Mouse (Mus musculus) intestine, postnatal 0 days (tissue): ENCODE measurements around the gene Casc1. TPM values are rescaled to one million over a fixed set of nuclear protein-coding genes. Genes with fewer than 3 reads are reported as not detected.

ENCODE experiments used
- ATAC-seq: fragments of 200-750 bp; cut with Nextera tagmentation; 2 replicates; pipeline ENCODE4 v1.8.0; 2017; ENCODE audit warnings: mild to moderate bottlenecking, moderate TSS enrichment, moderate library complexity
- H3K27ac ChIP-seq: fragments of 300-500 bp; sonication (generic); 2 replicates; pipeline ENCODE4 v1.5.1; 2014; ENCODE audit warnings: mild to moderate bottlenecking, low read depth, low read length, moderate library complexity
- H3K27me3 ChIP-seq: fragments of 300-500 bp; sonication (generic); replicated peaks from 2 replicates; pipeline ENCODE4 v1.6.1; 2014; ENCODE audit warnings: low read length, mixed read lengths; ENCODE audit not compliant: control insufficient read depth, insufficient read depth
- H3K36me3 ChIP-seq: fragments of 300-500 bp; sonication (generic); 2 replicates; pipeline ENCODE4 v1.6.1; 2014; ENCODE audit warnings: mild to moderate bottlenecking, moderate library complexity; ENCODE audit not compliant: control insufficient read depth, insufficient read depth
- H3K4me1 ChIP-seq: fragments of 300-500 bp; sonication (generic); replicated peaks from 2 replicates; pipeline ENCODE4 v1.6.1; 2014; ENCODE audit warnings: antibody characterized with exemption, low read length, mixed read lengths; ENCODE audit not compliant: control insufficient read depth, insufficient read depth
- H3K4me2 ChIP-seq: fragments of 300-500 bp; sonication (generic); replicated peaks from 2 replicates; pipeline ENCODE4 v1.6.1; 2014; ENCODE audit warnings: low read depth, mild to moderate bottlenecking, moderate library complexity
- H3K4me3 ChIP-seq: fragments of 300-500 bp; sonication (generic); 2 replicates; pipeline ENCODE4 v1.5.1; 2014; ENCODE audit warnings: low read depth, low read length
- H3K9ac ChIP-seq: fragments of 300-500 bp; sonication (generic); 2 replicates; pipeline ENCODE4 v1.6.1; 2014; ENCODE audit warnings: mild to moderate bottlenecking, low read depth, low read length
- H3K9me3 ChIP-seq: fragments of 300-500 bp; sonication (generic); 2 replicates; pipeline ENCODE4 v1.6.1; 2016; ENCODE audit warnings: mixed run types; ENCODE audit not compliant: control insufficient read depth
- CTCF ChIP-seq: sonication (generic); IDR thresholded peaks from 2 replicates; pipeline ENCODE4 v1.5.1; 2016; ENCODE audit warnings: low read depth, mild to moderate bottlenecking, control low read depth, antibody characterized with exemption, moderate library complexity
- WGBS: fragments of 180-500 bp; shearing (Covaris S2); extraction: QIAGEN DNeasy Blood & Tissue Kit; methylation state at CpG from one replicate; pipeline ENCODE4 v1.1.7; 2014; 5-methylcytosine and 5-hydroxymethylcytosine counted together
- polyA plus RNA-seq: library from polyadenylated mRNA; unstranded; fragments of >200 nt; fragmentation: Nextera tagmentation; extraction: Ambion mirVana; gene quantifications from 2 replicates; pipeline ENCODE4 v1.2.1, GENCODE M21; 2015

The Casc1 gene
- polyA plus RNA-seq, 1 experiment from 2014 or later, result 0.08 TPM

DNA sequence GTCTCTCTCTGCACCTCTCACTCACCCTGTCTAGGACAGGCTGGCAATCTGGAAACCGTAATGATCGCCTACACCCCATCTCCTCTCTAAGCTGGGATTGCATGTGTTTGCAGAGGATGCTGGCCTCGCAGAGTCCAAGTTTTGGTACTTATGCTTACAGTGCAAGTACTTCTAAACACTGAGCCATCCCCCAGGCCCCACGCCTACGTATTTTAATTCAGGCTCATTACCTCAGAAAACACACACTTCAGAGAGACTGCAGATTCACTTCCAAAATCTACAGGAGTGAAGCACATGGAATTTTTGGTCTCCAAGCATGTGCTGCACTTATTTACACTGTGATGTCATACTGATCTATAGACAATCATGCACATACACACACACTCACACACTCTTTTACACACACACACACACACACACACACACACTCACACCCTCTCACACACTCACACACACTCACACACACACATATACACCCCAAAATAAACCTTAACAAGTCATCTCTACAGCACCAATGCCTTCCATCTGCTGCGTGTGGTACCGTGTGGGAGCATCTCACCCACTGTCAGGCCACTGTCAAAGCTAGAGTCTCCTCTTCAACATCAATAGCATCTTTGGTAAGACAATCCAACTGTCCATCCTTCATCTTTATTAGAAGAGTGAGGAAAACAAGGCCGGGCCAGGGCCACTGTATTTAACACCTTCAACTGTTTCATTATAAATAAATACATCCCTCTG is 12.7 kb downstream of the Casc1 start:
- no peak overlapping the region for H3K27ac ChIP-seq
- no peak overlapping the region for H3K4me2 ChIP-seq
- no peaks in the 10 kb centered on the region for H3K36me3 ChIP-seq
- no peak for TF ChIP-seq CTCF
- no peaks in the 10 kb centered on the region for H3K9me3 ChIP-seq
- H3K9ac ChIP-seq, result no peak overlapping the region
- no peak for ATAC-seq
- H3K4me1 ChIP-seq, result no peaks in the 10 kb centered on the region
- no peak overlapping the region for H3K4me3 ChIP-seq
- WGBS, result 93% methylated on average over 8 of the region's 8 CpGs
- no peaks in the 10 kb centered on the region for H3K27me3 ChIP-seq

DNA sequence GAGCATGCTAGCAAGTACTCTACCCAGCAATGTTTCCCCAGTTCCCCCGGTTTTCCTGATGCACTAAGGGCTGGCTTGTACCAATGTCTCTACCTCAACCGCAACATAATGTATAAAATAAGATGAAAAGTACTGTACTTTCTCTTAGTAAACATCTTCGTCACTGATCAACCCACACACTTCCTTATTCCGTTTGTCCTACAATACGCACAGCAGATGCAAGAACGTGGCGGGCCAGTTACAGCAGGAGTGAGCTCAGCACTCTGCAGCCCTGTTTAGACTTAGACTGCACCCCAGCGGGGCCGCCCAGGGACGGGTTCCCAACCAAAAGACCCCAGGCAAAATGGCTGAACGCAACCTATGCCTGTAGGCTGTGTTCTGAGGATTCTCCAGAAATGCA is 17.4 kb downstream of the Casc1 start:
- no peak overlapping the region for H3K27ac ChIP-seq
- WGBS, result 54% methylated on average over 11 of the region's 11 CpGs
- TF ChIP-seq CTCF, result no peak

DNA sequence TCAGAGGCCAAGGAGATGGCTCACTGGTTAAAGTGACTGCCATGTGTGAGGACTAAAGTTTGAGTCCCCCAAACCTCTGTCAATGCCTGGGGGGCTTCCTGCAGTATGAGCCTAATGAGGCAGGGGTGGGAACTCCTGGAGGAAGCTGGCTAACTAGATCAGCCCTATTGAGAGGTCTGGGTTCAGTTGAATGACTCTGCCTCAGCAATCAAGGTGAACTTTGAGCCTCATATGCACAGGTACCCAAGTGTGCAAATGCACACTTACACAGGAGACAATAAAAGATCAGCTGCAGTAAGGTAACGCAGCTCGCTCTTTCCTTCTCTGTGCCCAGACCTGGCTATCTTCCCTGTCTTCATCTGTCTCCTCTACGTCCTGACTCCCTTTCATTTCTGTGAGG is 17.8 kb downstream of the Casc1 start:
- peak; percentile 49; the same call in 1 of the 2 replicates for ATAC-seq
- 47% methylated on average over 3 of the region's 3 CpGs for WGBS
- H3K9me3 ChIP-seq, result no peaks in the 10 kb centered on the region
- H3K4me3 ChIP-seq, result no peak overlapping the region
- no peak for TF ChIP-seq CTCF
- H3K4me2 ChIP-seq, result peak overlapping the region; percentile 48
- H3K4me1 ChIP-seq, result no peaks in the 10 kb centered on the region
- H3K36me3 ChIP-seq, result no peaks in the 10 kb centered on the region
- no peak overlapping the region for H3K9ac ChIP-seq
- H3K27me3 ChIP-seq, result no peaks in the 10 kb centered on the region
- H3K27ac ChIP-seq, result no peak overlapping the region

More for the DNA sequence above, 17.4 kb downstream of the Casc1 start:
- Histone ChIP-seq H3K27me3 (no peaks in the 10 kb centered on the region), H3K4me1 (no peaks in the 10 kb centered on the region), H3K36me3 (no peaks in the 10 kb centered on the region), H3K4me3 (no peak overlapping the region), H3K4me2 (peak overlapping the region; percentile 48), H3K9me3 (no peaks in the 10 kb centered on the region), H3K9ac (no peak overlapping the region)
- no peak for ATAC-seq

DNA sequence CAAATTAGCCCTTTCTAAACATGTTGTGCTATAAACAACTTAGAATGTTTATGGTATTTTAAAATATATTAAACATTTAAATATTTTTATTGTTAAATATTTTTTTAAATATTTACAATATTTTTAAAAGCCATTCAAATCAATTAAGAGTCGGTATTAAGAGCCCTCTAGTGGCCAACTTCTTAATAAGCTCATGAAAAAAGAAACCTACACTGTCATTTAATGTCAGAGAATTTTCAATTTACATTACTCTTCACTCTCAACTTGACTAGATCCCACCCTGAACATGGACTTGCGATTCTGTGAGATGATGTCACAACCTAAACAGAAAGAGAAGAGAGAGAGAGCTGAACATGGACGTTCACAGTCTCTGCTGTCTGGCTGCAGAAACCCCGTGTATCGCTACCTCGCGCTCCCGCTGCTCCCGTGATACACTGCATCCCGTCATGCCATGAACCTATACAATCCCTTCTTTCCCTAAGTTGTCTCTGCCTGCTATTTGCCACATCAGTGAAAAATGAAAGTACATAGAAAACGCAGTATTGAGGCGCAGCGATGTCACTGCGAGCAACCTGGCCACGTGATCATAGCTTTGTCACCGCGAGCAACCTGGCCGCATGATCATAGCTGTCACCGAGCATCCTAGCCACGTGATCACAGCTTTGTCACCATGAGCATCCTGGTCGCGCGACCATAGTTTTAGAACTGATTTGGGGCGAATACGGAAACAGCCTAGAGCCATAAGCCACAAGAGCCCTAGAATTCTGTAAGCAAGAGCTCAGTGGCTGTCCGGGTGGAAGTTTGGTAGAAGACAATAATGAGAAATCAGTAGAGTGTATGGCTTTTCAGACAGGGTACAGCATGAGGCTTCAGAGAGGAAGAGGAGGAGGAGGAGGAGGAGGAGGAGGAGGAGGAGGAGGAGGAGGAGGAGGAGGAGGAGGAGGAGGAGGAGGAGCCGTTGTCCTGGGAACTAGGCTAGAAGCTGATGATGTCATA is 23.4 kb downstream of the Casc1 start:
- Histone ChIP-seq H3K4me2 (peak overlapping the region; percentile 44), H3K9me3 (no peaks in the 10 kb centered on the region), H3K9ac (no peak overlapping the region), H3K27ac (no peak overlapping the region), H3K4me3 (peak overlapping the region; percentile 3; the same call in 1 of the 2 replicates), H3K4me1 (no peaks in the 10 kb centered on the region), H3K27me3 (no peaks in the 10 kb centered on the region), H3K36me3 (no peaks in the 10 kb centered on the region)
- 53% methylated on average over 27 of the region's 27 CpGs for WGBS
- TF ChIP-seq CTCF, result peak; percentile 54
- ATAC-seq, result no peak

DNA sequence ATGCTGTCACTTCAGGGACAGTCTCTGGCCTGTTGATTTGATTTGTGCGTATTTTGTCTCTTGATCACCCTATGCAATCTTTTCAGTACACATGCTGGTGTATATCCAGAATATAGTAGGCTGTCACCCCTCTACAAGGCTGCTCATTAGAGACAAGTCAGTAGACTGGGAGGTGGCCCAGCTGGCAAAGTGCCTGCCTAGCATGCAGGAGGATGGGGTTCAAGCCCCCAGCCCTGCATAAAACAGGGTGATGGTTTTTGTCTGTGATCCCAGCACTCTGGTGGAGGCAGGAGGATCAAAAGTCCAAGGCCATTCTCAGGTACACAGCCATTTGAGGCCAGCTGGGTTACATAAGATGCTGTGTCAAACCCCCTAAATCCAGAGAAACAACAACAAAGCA is 24.7 kb downstream of the Casc1 start:
- WGBS, result 90% methylated on average over 1 of the region's 1 CpGs
- no peaks in the 10 kb centered on the region for H3K9me3 ChIP-seq
- ATAC-seq, result no peak

DNA sequence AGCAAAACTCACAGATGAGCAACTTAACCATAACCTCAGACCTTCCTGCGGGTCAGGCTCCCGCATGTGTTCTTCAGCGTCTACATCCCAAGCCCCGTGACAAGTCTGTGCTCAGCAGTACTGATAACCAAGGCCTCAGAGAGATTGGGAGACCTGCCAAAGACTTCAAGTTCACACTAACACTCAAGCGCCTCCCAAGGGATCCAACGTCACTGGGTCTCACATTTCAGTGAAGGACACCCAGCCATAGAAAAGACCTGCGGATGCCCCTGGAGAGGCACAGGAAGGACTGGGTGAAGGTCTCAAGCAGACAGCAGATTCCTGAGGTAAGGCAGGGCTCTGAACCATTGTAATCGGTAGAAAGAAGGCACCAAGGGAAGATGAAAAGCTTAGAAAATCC is 28.8 kb downstream of the Casc1 start:
- no peak overlapping the region for H3K27ac ChIP-seq
- no peak overlapping the region for H3K4me3 ChIP-seq
- H3K4me1 ChIP-seq, result no peaks in the 10 kb centered on the region
- no peaks in the 10 kb centered on the region for H3K36me3 ChIP-seq
- no peak for TF ChIP-seq CTCF
- WGBS, result 64% methylated on average over 8 of the region's 8 CpGs
- no peaks in the 10 kb centered on the region for H3K9me3 ChIP-seq
- no peaks in the 10 kb centered on the region for H3K27me3 ChIP-seq
- no peak overlapping the region for H3K9ac ChIP-seq
- no peak for ATAC-seq
- H3K4me2 ChIP-seq, result no peak overlapping the region

More for the DNA sequence above, 24.7 kb downstream of the Casc1 start:
- no peaks in the 10 kb centered on the region for H3K4me1 ChIP-seq
- no peaks in the 10 kb centered on the region for H3K27me3 ChIP-seq
- no peak overlapping the region for H3K4me2 ChIP-seq
- H3K9ac ChIP-seq, result no peak overlapping the region
- no peak for TF ChIP-seq CTCF
- no peaks in the 10 kb centered on the region for H3K36me3 ChIP-seq
- H3K4me3 ChIP-seq, result no peak overlapping the region
- H3K27ac ChIP-seq, result no peak overlapping the region
